Mouse (Mus musculus): Measurements from ENCODE around the gene Fanca.

Fanca gene

GRCm38 (mm10) chr8:123337475-123337874 is 19.1 kb upstream of the Fanca start:
- Histone ChIP-seq H3K36me3 (ENCODE audit: control insufficient read depth, insufficient read depth, low read length, poor library complexity, severe bottlenecking) (no peaks in the 10 kb centered on the region), H3K27me3 (ENCODE audit: control insufficient read depth, insufficient read depth, low read length, poor library complexity, severe bottlenecking) (no peaks in the 10 kb centered on the region)
- DNase-seq (ENCODE audit: low read depth, low spot score), result no peak

- no peak for DNase-seq (ENCODE audit: low read depth, low spot score)
- H3K27me3 ChIP-seq (ENCODE audit: control insufficient read depth, insufficient read depth, low read length, poor library complexity, severe bottlenecking), result no peaks in the 10 kb centered on the region
- H3K36me3 ChIP-seq (ENCODE audit: control insufficient read depth, insufficient read depth, low read length, poor library complexity, severe bottlenecking), result no peaks in the 10 kb centered on the region
Measured at GRCm38 (mm10) chr8:123334467-123334866, 16.1 kb upstream of the Fanca start.

- no peaks in the 10 kb centered on the region for H3K36me3 ChIP-seq (ENCODE audit: control insufficient read depth, insufficient read depth, low read length, poor library complexity, severe bottlenecking)
- DNase-seq (ENCODE audit: low read depth, low spot score), result no peak
- H3K27me3 ChIP-seq (ENCODE audit: control insufficient read depth, insufficient read depth, low read length, poor library complexity, severe bottlenecking), result no peaks in the 10 kb centered on the region
Measured at GRCm38 (mm10) chr8:123333864-123334263, 15.5 kb upstream of the Fanca start.

DNA sequence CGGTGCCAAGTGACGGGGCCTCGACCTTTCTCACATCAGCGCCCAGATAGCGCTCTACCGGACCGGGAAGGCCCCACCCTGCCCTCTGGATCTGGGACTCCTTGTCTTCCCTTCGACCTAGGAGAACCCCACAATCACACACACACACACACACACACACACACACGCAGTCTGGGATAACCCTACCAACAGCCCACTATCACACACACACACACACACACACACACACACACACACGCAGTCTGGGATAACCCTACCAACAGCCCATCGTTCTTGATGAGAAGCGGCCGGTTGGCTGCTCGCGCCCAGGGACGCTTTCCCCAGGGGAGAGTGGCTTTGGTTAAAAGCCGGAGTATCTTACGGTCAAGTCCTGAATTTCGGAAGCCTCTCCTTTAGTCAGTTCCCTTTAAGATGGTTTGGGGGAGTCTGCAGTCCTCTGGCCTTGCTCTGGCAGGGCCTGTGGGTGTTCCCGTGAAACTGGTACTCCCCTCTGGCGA is 14.8 kb upstream of the Fanca start:
- Histone ChIP-seq H3K36me3 (ENCODE audit: control insufficient read depth, insufficient read depth, low read length, poor library complexity, severe bottlenecking) (no peaks in the 10 kb centered on the region), H3K27me3 (ENCODE audit: control insufficient read depth, insufficient read depth, low read length, poor library complexity, severe bottlenecking) (no peaks in the 10 kb centered on the region)
- DNase-seq (ENCODE audit: low read depth, low spot score), result no peak

GRCm38 (mm10) chr8:123332262-123333090 is 14.1 kb upstream of the Fanca start, which contains the start of gene Spire2:
Gene Spire2, plus strand, starts transcription at chr8:123332713.
- H3K36me3 ChIP-seq (ENCODE audit: control insufficient read depth, insufficient read depth, low read length, poor library complexity, severe bottlenecking), result no peaks in the 10 kb centered on the region
- DNase-seq (ENCODE audit: low read depth, low spot score), result peak; percentile 82
- no peaks in the 10 kb centered on the region for H3K27me3 ChIP-seq (ENCODE audit: control insufficient read depth, insufficient read depth, low read length, poor library complexity, severe bottlenecking)

DNA sequence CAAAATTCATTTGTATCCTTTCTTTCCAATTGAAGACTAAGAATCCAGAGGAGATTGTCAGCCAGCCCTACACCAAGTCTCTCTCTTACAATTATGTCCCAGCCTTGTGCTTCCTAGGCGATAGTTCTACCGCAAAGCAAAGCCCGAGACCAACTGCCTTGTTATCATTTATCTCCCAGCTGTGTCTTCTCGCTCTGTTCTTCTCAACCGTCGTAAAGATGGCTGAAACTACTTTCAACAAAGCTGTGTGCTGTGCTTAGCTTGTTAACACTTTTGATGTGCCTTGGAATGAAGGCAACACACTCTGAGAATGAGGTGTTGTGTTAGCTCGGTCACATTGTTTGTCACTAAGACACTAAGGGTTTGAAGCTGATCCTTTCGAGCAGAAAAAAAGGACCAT is 13.4 kb upstream of the Fanca start:
- H3K27me3 ChIP-seq (ENCODE audit: control insufficient read depth, insufficient read depth, low read length, poor library complexity, severe bottlenecking), result no peaks in the 10 kb centered on the region
- DNase-seq (ENCODE audit: low read depth, low spot score), result no peak
- H3K36me3 ChIP-seq (ENCODE audit: control insufficient read depth, insufficient read depth, low read length, poor library complexity, severe bottlenecking), result no peaks in the 10 kb centered on the region

GRCm38 (mm10) chr8:123331301-123331700 is 12.9 kb upstream of the Fanca start:
- Histone ChIP-seq H3K27me3 (ENCODE audit: control insufficient read depth, insufficient read depth, low read length, poor library complexity, severe bottlenecking) (no peaks in the 10 kb centered on the region), H3K36me3 (ENCODE audit: control insufficient read depth, insufficient read depth, low read length, poor library complexity, severe bottlenecking) (no peaks in the 10 kb centered on the region)
- no peak for DNase-seq (ENCODE audit: low read depth, low spot score)

GRCm38 (mm10) chr8:123330701-123331100 is 12.3 kb upstream of the Fanca start:
- Histone ChIP-seq H3K27me3 (ENCODE audit: control insufficient read depth, insufficient read depth, low read length, poor library complexity, severe bottlenecking) (no peaks in the 10 kb centered on the region), H3K36me3 (ENCODE audit: control insufficient read depth, insufficient read depth, low read length, poor library complexity, severe bottlenecking) (no peaks in the 10 kb centered on the region)
- DNase-seq (ENCODE audit: low read depth, low spot score), result no peak

DNA sequence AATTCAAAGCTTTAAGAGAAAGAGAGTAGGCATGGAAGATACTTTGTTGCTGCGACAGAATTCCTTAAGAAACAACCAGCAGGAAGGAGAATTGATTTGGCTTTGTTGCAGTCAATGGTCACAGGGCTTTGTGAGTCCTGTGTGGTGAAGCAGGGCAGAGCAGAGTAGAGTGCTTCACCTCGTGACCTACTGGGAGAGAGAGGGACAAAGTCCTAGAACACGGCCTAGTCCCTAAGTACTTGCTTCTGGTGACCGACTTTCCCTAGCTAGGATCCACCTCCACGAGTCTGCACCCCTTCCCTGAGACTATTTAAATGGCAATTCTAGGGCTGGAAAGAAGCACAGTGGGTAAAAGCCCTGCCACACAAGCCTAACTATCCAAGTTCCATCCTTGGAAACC is 11.6 kb upstream of the Fanca start:
- no peak for DNase-seq (ENCODE audit: low read depth, low spot score)
- no peaks in the 10 kb centered on the region for H3K27me3 ChIP-seq (ENCODE audit: control insufficient read depth, insufficient read depth, low read length, poor library complexity, severe bottlenecking)

DNA sequence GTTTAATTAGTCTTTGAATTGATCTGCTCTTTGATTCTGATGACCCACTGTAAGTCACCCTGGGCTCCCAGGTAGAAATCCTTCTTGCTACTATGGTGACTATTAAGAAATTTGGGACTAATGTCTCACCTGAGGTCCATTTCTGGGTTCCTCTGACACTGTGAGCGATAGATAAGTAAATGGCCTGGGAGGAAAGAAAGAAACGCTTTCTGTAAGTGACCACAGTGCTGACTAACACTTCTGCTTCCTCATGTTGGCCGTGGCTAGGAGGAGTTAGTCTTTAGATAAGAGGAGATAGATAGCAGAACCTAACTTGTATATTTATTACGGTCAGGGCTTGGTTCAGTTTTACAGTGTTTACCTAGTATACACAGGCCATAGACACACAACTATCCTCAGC is 11.0 kb upstream of the Fanca start:
- H3K27me3 ChIP-seq (ENCODE audit: control insufficient read depth, insufficient read depth, low read length, poor library complexity, severe bottlenecking), result no peaks in the 10 kb centered on the region
- H3K36me3 ChIP-seq (ENCODE audit: control insufficient read depth, insufficient read depth, low read length, poor library complexity, severe bottlenecking), result no peaks in the 10 kb centered on the region
- no peak for DNase-seq (ENCODE audit: low read depth, low spot score)

More for the DNA sequence above, 11.6 kb upstream of the Fanca start:
- no peaks in the 10 kb centered on the region for H3K36me3 ChIP-seq (ENCODE audit: control insufficient read depth, insufficient read depth, low read length, poor library complexity, severe bottlenecking)

DNA sequence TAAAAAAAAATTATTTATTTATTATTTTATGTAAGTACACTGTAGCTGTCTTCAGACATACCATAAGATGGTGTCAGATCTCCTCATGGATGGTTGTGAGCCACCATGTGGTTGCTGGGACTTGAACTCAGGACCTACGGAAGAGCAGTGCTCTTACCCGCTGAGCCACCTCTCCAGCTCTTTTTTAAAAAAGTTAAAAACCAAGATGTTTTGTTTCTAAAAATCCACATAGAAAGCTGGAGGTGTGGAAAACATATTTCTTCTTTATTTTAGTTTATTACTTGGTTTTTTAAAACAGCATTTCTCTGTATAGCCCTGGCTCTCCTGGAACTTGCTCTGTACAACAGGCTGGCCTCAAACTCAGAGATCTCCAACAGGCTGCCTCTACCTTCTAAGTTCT is 10.2 kb upstream of the Fanca start:
- DNase-seq (ENCODE audit: low read depth, low spot score), result no peak
- Histone ChIP-seq H3K36me3 (ENCODE audit: control insufficient read depth, insufficient read depth, low read length, poor library complexity, severe bottlenecking) (no peaks in the 10 kb centered on the region), H3K27me3 (ENCODE audit: control insufficient read depth, insufficient read depth, low read length, poor library complexity, severe bottlenecking) (no peaks in the 10 kb centered on the region)

GRCm38 (mm10) chr8:123319522-123320164 is 1.3 kb upstream of the Fanca start:
- H3K36me3 ChIP-seq (ENCODE audit: control insufficient read depth, insufficient read depth, low read length, poor library complexity, severe bottlenecking), result no peaks in the 10 kb centered on the region
- peak; percentile 88 for DNase-seq (ENCODE audit: low read depth, low spot score)
- H3K27me3 ChIP-seq (ENCODE audit: control insufficient read depth, insufficient read depth, low read length, poor library complexity, severe bottlenecking), result no peaks in the 10 kb centered on the region

DNA sequence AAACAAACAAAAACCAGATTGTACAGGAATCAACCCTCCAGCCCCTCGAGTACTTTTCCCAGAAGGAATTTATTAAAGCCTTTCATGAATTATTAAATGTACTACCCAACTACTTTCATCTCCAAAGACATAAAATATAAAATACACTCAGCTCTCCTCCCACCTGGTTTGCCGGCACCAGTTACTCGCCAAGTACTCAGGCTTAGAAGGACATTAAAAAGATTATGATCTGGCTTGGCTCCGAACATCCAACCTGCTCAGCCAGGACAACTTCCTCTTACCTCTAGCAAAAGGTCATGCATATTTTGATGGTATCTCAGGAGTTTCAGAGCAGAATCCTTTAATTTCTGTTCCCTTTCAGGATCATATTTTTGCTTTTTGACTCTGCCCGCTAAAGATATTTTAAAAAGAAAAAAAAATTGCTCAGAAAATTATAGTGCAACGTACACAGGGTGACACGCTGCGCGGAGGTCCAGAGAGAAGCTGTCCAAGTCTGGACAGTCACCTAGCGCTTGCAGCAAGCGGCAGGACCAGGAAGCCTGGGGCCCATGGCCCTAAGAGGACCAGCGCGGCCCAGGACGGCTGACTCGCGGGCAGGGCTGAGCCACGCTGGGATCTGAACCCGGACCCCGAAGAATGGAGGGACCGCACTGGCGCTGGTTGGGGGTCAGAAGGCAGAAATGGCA is 452 bp downstream of the Fanca start:
- no peak for DNase-seq (ENCODE audit: low read depth, low spot score)

GRCm38 (mm10) chr8:123308738-123309137 is 9.6 kb downstream of the Fanca start:
- no peaks in the 10 kb centered on the region for H3K36me3 ChIP-seq (ENCODE audit: control insufficient read depth, insufficient read depth, low read length, poor library complexity, severe bottlenecking)
- H3K27me3 ChIP-seq (ENCODE audit: control insufficient read depth, insufficient read depth, low read length, poor library complexity, severe bottlenecking), result no peaks in the 10 kb centered on the region
- no peak for DNase-seq (ENCODE audit: low read depth, low spot score)

More for the DNA sequence above, 452 bp downstream of the Fanca start:
- Histone ChIP-seq H3K36me3 (ENCODE audit: control insufficient read depth, insufficient read depth, low read length, poor library complexity, severe bottlenecking) (no peaks in the 10 kb centered on the region), H3K27me3 (ENCODE audit: control insufficient read depth, insufficient read depth, low read length, poor library complexity, severe bottlenecking) (no peaks in the 10 kb centered on the region)

DNA sequence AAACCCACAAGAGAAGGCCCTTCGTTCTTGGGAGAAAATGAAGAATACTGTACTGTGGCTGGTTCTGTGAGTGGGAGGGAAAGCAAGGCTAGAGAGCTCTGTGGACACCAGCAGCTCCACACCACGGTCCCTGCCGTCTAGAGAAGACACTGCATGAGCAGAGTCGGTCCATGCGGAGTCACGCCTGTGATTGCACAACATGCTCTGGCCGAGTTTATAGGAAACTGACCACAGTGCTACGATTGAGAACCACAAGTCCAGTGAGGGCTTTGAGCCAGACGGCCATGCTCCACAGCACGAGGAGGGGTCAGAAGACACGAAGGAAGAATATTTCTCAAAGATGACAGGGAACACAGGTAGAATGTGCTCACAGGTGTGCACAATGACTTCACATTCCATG is 20.1 kb downstream of the Fanca start:
- DNase-seq (ENCODE audit: low read depth, low spot score), result no peak
- H3K36me3 ChIP-seq (ENCODE audit: control insufficient read depth, insufficient read depth, low read length, poor library complexity, severe bottlenecking), result no peaks in the 10 kb centered on the region
- no peaks in the 10 kb centered on the region for H3K27me3 ChIP-seq (ENCODE audit: control insufficient read depth, insufficient read depth, low read length, poor library complexity, severe bottlenecking)
